Mouse (Mus musculus): Measurements from ENCODE around the gene Pdk2. TPM values are rescaled to one million over a fixed set of nuclear protein-coding genes. Genes with fewer than 3 reads are reported as not detected.

Gene Pdk2
- polyA plus RNA-seq, 1 experiment from 2014 or later: 20.2 TPM

GRCm38 (mm10) chr11:94996984-94997383, 44.2 kb downstream of the Pdk2 start:
- no peak overlapping the region; the same call in 1 of the 2 replicates for H3K27ac ChIP-seq
- peaks cover 80% of the 10 kb centered on the region for H3K4me1 ChIP-seq
- H3K36me3 ChIP-seq (ENCODE audit: poor library complexity, severe bottlenecking): peaks cover 63% of the 10 kb centered on the region
- H3K9me3 ChIP-seq (replicated peaks): no peaks in the 10 kb centered on the region
- H3K4me2 ChIP-seq: no peak overlapping the region
- WGBS: 92% methylated on average over 6 of the region's 6 CpGs
- no peak overlapping the region for H3K4me3 ChIP-seq
- ATAC-seq: no peak
- H3K9ac ChIP-seq: no peak overlapping the region
- H3K27me3 ChIP-seq: no peaks in the 10 kb centered on the region

- Histone ChIP-seq H3K27ac (peak overlapping the region; percentile 57), H3K9ac (peak overlapping the region; percentile 95; the same call in 1 of the 2 replicates), H3K4me3 (no peak overlapping the region), H3K4me1 (peaks cover 82% of the 10 kb centered on the region), H3K4me2 (peak overlapping the region; percentile 100), H3K9me3 (replicated peaks) (no peaks in the 10 kb centered on the region), H3K36me3 (ENCODE audit: poor library complexity, severe bottlenecking) (peaks cover 56% of the 10 kb centered on the region), H3K27me3 (no peaks in the 10 kb centered on the region)
- no peak for ATAC-seq
- 89% methylated on average over 8 of the region's 8 CpGs for WGBS
These were observed 45.1 kb downstream of the Pdk2 start for GRCm38 (mm10) chr11:94996101-94996500.

- Histone ChIP-seq H3K27me3 (no peaks in the 10 kb centered on the region), H3K4me2 (peak overlapping the region; percentile 100), H3K36me3 (ENCODE audit: poor library complexity, severe bottlenecking) (peaks cover 48% of the 10 kb centered on the region), H3K9ac (peak overlapping the region; percentile 95), H3K27ac (peak overlapping the region; percentile 57; the same call in 1 of the 2 replicates), H3K4me3 (peak overlapping the region; percentile 91), H3K4me1 (peaks cover 77% of the 10 kb centered on the region), H3K9me3 (replicated peaks) (no peaks in the 10 kb centered on the region)
- WGBS: 85% methylated on average over 11 of the region's 11 CpGs
- no peak for ATAC-seq
These were observed 46.0 kb downstream of the Pdk2 start for GRCm38 (mm10) chr11:94994947-94995772.

GRCm38 (mm10) chr11:94994208-94994814, 46.8 kb downstream of the Pdk2 start:
- H3K27ac ChIP-seq: no peak overlapping the region; the same call in 1 of the 2 replicates
- H3K4me3 ChIP-seq: peak overlapping the region; percentile 91
- WGBS: 58% methylated on average over 10 of the region's 10 CpGs
- peak overlapping the region; percentile 100 for H3K4me2 ChIP-seq
- H3K4me1 ChIP-seq: peaks cover 81% of the 10 kb centered on the region
- no peaks in the 10 kb centered on the region for H3K27me3 ChIP-seq
- peaks cover 40% of the 10 kb centered on the region for H3K36me3 ChIP-seq (ENCODE audit: poor library complexity, severe bottlenecking)
- no peak for ATAC-seq
- H3K9ac ChIP-seq: peak overlapping the region; percentile 95
- H3K9me3 ChIP-seq (replicated peaks): no peaks in the 10 kb centered on the region

GRCm38 (mm10) chr11:94992754-94993606, 48.2 kb downstream of the Pdk2 start:
- H3K4me1 ChIP-seq: peaks cover 86% of the 10 kb centered on the region
- WGBS: 1% methylated on average over 19 of the region's 22 CpGs
- ATAC-seq: no peak
- H3K27ac ChIP-seq: 0 out of 2 replicates have a peak overlapping the region, but pooled peaks have one; percentile 92
- H3K36me3 ChIP-seq (ENCODE audit: poor library complexity, severe bottlenecking): peaks cover 26% of the 10 kb centered on the region
- peak overlapping the region; percentile 91 for H3K4me3 ChIP-seq
- H3K4me2 ChIP-seq: peak overlapping the region; percentile 100
- H3K9me3 ChIP-seq (replicated peaks): no peaks in the 10 kb centered on the region
- no peaks in the 10 kb centered on the region for H3K27me3 ChIP-seq
- H3K9ac ChIP-seq: peak overlapping the region; percentile 95

GRCm38 (mm10) chr11:94992480-94992753, 48.7 kb downstream of the Pdk2 start:
- H3K9ac ChIP-seq: peak overlapping the region; percentile 95
- ATAC-seq: no peak
- peak overlapping the region; percentile 100 for H3K4me2 ChIP-seq
- H3K27ac ChIP-seq: 0 out of 2 replicates have a peak overlapping the region, but pooled peaks have one; percentile 92
- H3K4me1 ChIP-seq: peaks cover 86% of the 10 kb centered on the region
- H3K36me3 ChIP-seq (ENCODE audit: poor library complexity, severe bottlenecking): peaks cover 21% of the 10 kb centered on the region
- H3K4me3 ChIP-seq: peak overlapping the region; percentile 91
- H3K9me3 ChIP-seq (replicated peaks): no peaks in the 10 kb centered on the region
- WGBS: 1% methylated on average over 19 of the region's 20 CpGs
- no peaks in the 10 kb centered on the region for H3K27me3 ChIP-seq

GRCm38 (mm10) chr11:94991641-94992479, 49.3 kb downstream of the Pdk2 start:
- H3K27me3 ChIP-seq: no peaks in the 10 kb centered on the region
- H3K4me1 ChIP-seq: peaks cover 83% of the 10 kb centered on the region
- H3K27ac ChIP-seq: peak overlapping the region; percentile 92
- no peaks in the 10 kb centered on the region for H3K9me3 ChIP-seq (replicated peaks)
- H3K4me3 ChIP-seq: peak overlapping the region; percentile 91
- 0 out of 2 replicates have a peak, but pooled peaks have one; percentile 6 for ATAC-seq
- H3K9ac ChIP-seq: peak overlapping the region; percentile 95
- H3K4me2 ChIP-seq: peak overlapping the region; percentile 100
- peaks cover 15% of the 10 kb centered on the region for H3K36me3 ChIP-seq (ENCODE audit: poor library complexity, severe bottlenecking)
- WGBS: under 1% methylated on average over 90 of the region's 99 CpGs

GRCm38 (mm10) chr11:94990749-94991577, 50.2 kb downstream of the Pdk2 start, which contains the start of gene Ppp1r9b:
TSS of gene Ppp1r9b (plus strand) at chr11:94991035.
- H3K9ac ChIP-seq: peak within 1 kb of the TSS; percentile 95
- H3K9me3 ChIP-seq (replicated peaks): no peaks in the 10 kb centered on the region
- no peaks in the 10 kb centered on the region for H3K27me3 ChIP-seq
- H3K4me1 ChIP-seq: peaks cover 74% of the 10 kb centered on the region
- H3K36me3 ChIP-seq (ENCODE audit: poor library complexity, severe bottlenecking): 0 out of 2 replicates have a peak, but pooled peaks cover 6% of the 10 kb centered on the region
- peak within 1 kb of the TSS; percentile 92 for H3K27ac ChIP-seq
- peak within 1 kb of the TSS; percentile 100 for H3K4me2 ChIP-seq
- peak within 1 kb of the TSS; percentile 91 for H3K4me3 ChIP-seq
- ATAC-seq: peak; percentile 88
- WGBS: under 1% methylated on average over 59 of the region's 69 CpGs

GRCm38 (mm10) chr11:94990102-94990748, 50.9 kb downstream of the Pdk2 start:
- H3K9me3 ChIP-seq (replicated peaks): no peaks in the 10 kb centered on the region
- H3K27me3 ChIP-seq: no peaks in the 10 kb centered on the region
- ATAC-seq: no peak
- peak overlapping the region; percentile 95 for H3K9ac ChIP-seq
- H3K36me3 ChIP-seq (ENCODE audit: poor library complexity, severe bottlenecking): 0 out of 2 replicates have a peak, but pooled peaks cover 5% of the 10 kb centered on the region
- peaks cover 67% of the 10 kb centered on the region for H3K4me1 ChIP-seq
- peak overlapping the region; percentile 91 for H3K4me3 ChIP-seq
- 44% methylated on average over 6 of the region's 6 CpGs for WGBS
- H3K4me2 ChIP-seq: peak overlapping the region; percentile 100
- H3K27ac ChIP-seq: peak overlapping the region; percentile 92

- under 1% methylated on average over 12 of the region's 12 CpGs for WGBS
- Histone ChIP-seq H3K9me3 (replicated peaks) (no peaks in the 10 kb centered on the region), H3K27me3 (no peaks in the 10 kb centered on the region), H3K4me3 (peak overlapping the region; percentile 91), H3K9ac (peak overlapping the region; percentile 95), H3K4me1 (peaks cover 60% of the 10 kb centered on the region), H3K27ac (peak overlapping the region; percentile 92), H3K36me3 (ENCODE audit: poor library complexity, severe bottlenecking) (no peaks in the 10 kb centered on the region), H3K4me2 (peak overlapping the region; percentile 100)
- ATAC-seq: peak; percentile 72
These were observed 51.6 kb downstream of the Pdk2 start for GRCm38 (mm10) chr11:94989562-94990017.
